Mouse (Mus musculus): ENCODE measurements around the gene Faf1. TPM values are rescaled to one million over a fixed set of nuclear protein-coding genes. Genes with fewer than 3 reads are reported as not detected.

Gene Faf1
- total and polyA plus RNA-seq, 2 experiments from 2014 or later = 33.3 to 55.2 TPM

GRCm38 (mm10) chr4:109719281-109719680, 42.9 kb downstream of the Faf1 start:
- no peak overlapping the region for H3K4me3 ChIP-seq (ENCODE audit: low read depth, low read length)
- ATAC-seq = no peak
- H3K9me3 ChIP-seq (ENCODE audit: low read length) = no peaks in the 10 kb centered on the region
- no peak for TF ChIP-seq CTCF (IDR thresholded peaks at IDR 0.05; ENCODE audit: low read depth)
- no peak overlapping the region for H3K27ac ChIP-seq (ENCODE audit: low read depth, low read length)
- H3K27me3 ChIP-seq (ENCODE audit: insufficient read depth, low read length) = no peaks in the 10 kb centered on the region
- H3K9ac ChIP-seq = no peak overlapping the region
- WGBS = 92% methylated on average over 5 of the region's 5 CpGs
- H3K4me1 ChIP-seq (ENCODE audit: insufficient read depth) = no peaks in the 10 kb centered on the region
- H3K36me3 ChIP-seq (ENCODE audit: insufficient read depth) = no peaks in the 10 kb centered on the region
- no peak overlapping the region for H3K4me2 ChIP-seq (ENCODE audit: low read depth)
- DNase-seq = no peak

DNA sequence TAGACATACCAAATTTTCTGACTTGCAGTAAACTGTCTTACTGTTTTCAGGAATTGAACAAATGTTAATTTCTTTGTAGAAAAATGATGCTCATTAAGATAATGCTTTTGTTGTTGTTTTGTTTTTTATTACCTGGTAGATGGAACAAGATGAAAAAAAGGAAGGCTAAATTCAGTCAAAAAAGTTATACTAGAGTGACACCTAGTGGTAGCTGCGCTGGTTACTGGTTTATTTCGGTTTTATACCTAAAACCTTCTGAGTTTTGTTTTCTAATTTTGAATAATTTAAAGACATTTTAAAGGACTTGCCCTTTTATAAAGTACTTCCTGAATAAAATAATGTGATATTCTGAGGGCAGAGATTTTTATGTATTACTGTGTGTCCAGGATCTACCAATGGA, 52.9 kb downstream of the Faf1 start:
- 8% methylated on average over 2 of the region's 2 CpGs for WGBS
- Histone ChIP-seq H3K27ac (ENCODE audit: low read depth, low read length) (no peak overlapping the region), H3K27me3 (ENCODE audit: insufficient read depth, low read length) (no peaks in the 10 kb centered on the region), H3K9me3 (ENCODE audit: low read length) (no peaks in the 10 kb centered on the region), H3K9ac (no peak overlapping the region), H3K4me2 (ENCODE audit: low read depth) (no peak overlapping the region), H3K36me3 (ENCODE audit: insufficient read depth) (no peaks in the 10 kb centered on the region), H3K4me1 (ENCODE audit: insufficient read depth) (no peaks in the 10 kb centered on the region), H3K4me3 (ENCODE audit: low read depth, low read length) (no peak overlapping the region)
- peak; percentile 65 for TF ChIP-seq CTCF (IDR thresholded peaks at IDR 0.05; ENCODE audit: low read depth)
- DNase-seq (peak; percentile 66), ATAC-seq (no peak)

- 54% methylated on average over 1 of the region's 1 CpGs for whole genome bisulfite sequencing
- no peaks in the 10 kb centered on the region for H3K27me3 ChIP-seq (ENCODE audit: insufficient read depth, low read length)
- DNase-seq (no peak), ATAC-seq (no peak; the same call in 1 of the 2 replicates)
- no peak overlapping the region for H3K9ac ChIP-seq
- no peaks in the 10 kb centered on the region for H3K9me3 ChIP-seq (ENCODE audit: low read length)
- H3K4me1 ChIP-seq (ENCODE audit: insufficient read depth) = no peaks in the 10 kb centered on the region
- no peak overlapping the region for H3K4me3 ChIP-seq (ENCODE audit: low read depth, low read length)
- no peak overlapping the region for H3K27ac ChIP-seq (ENCODE audit: low read depth, low read length)
- no peak overlapping the region for H3K4me2 ChIP-seq (ENCODE audit: low read depth)
- H3K36me3 ChIP-seq (ENCODE audit: insufficient read depth) = no peaks in the 10 kb centered on the region
- TF ChIP-seq CTCF (IDR thresholded peaks at IDR 0.05; ENCODE audit: low read depth) = no peak
Measured at GRCm38 (mm10) chr4:109735754-109736153, 59.4 kb downstream of the Faf1 start.

- WGBS = 63% methylated on average over 2 of the region's 2 CpGs
Measured at GRCm38 (mm10) chr4:109743984-109744383, 67.6 kb downstream of the Faf1 start.

GRCm38 (mm10) chr4:109759031-109759430, 82.6 kb downstream of the Faf1 start:
- TF ChIP-seq CTCF (IDR thresholded peaks at IDR 0.05; ENCODE audit: low read depth) = peak; percentile 75
- H3K27ac ChIP-seq (ENCODE audit: low read depth, low read length) = no peak overlapping the region
- no peaks in the 10 kb centered on the region for H3K27me3 ChIP-seq (ENCODE audit: insufficient read depth, low read length)
- no peak overlapping the region for H3K9ac ChIP-seq
- H3K9me3 ChIP-seq (ENCODE audit: low read length) = no peaks in the 10 kb centered on the region
- H3K4me1 ChIP-seq (ENCODE audit: insufficient read depth) = no peaks in the 10 kb centered on the region
- 4% methylated on average over 2 of the region's 2 CpGs for WGBS
- H3K4me3 ChIP-seq (ENCODE audit: low read depth, low read length) = no peak overlapping the region
- DNase-seq = peak; percentile 75
- H3K4me2 ChIP-seq (ENCODE audit: low read depth) = no peak overlapping the region
- ATAC-seq = peak; percentile 50; the same call in 1 of the 2 replicates
- no peaks in the 10 kb centered on the region for H3K36me3 ChIP-seq (ENCODE audit: insufficient read depth)

More at GRCm38 (mm10) chr4:109743984-109744383, 67.6 kb downstream of the Faf1 start:
- Histone ChIP-seq H3K9me3 (ENCODE audit: low read length) (no peaks in the 10 kb centered on the region), H3K27ac (ENCODE audit: low read depth, low read length) (no peak overlapping the region), H3K4me2 (ENCODE audit: low read depth) (no peak overlapping the region), H3K36me3 (ENCODE audit: insufficient read depth) (no peaks in the 10 kb centered on the region), H3K27me3 (ENCODE audit: insufficient read depth, low read length) (no peaks in the 10 kb centered on the region), H3K4me1 (ENCODE audit: insufficient read depth) (no peaks in the 10 kb centered on the region), H3K9ac (no peak overlapping the region), H3K4me3 (ENCODE audit: low read depth, low read length) (no peak overlapping the region)
- DNase-seq (no peak), ATAC-seq (no peak)
- peak; percentile 47 for TF ChIP-seq CTCF (IDR thresholded peaks at IDR 0.05; ENCODE audit: low read depth)

- 52% methylated on average over 2 of the region's 2 CpGs for WGBS
- Histone ChIP-seq H3K9ac (no peak overlapping the region), H3K27me3 (ENCODE audit: insufficient read depth, low read length) (no peaks in the 10 kb centered on the region), H3K9me3 (ENCODE audit: low read length) (no peaks in the 10 kb centered on the region), H3K36me3 (ENCODE audit: insufficient read depth) (no peaks in the 10 kb centered on the region), H3K4me1 (ENCODE audit: insufficient read depth) (no peaks in the 10 kb centered on the region), H3K27ac (ENCODE audit: low read depth, low read length) (no peak overlapping the region), H3K4me2 (ENCODE audit: low read depth) (no peak overlapping the region), H3K4me3 (ENCODE audit: low read depth, low read length) (no peak overlapping the region)
- no peak for DNase-seq
- no peak for ATAC-seq
- no peak for TF ChIP-seq CTCF (IDR thresholded peaks at IDR 0.05; ENCODE audit: low read depth)
Measured at GRCm38 (mm10) chr4:109759901-109760300, 83.5 kb downstream of the Faf1 start.

- Histone ChIP-seq H3K4me3 (ENCODE audit: low read depth, low read length) (no peak overlapping the region), H3K27ac (ENCODE audit: low read depth, low read length) (no peak overlapping the region), H3K36me3 (ENCODE audit: insufficient read depth) (no peaks in the 10 kb centered on the region), H3K27me3 (ENCODE audit: insufficient read depth, low read length) (no peaks in the 10 kb centered on the region), H3K9me3 (ENCODE audit: low read length) (no peaks in the 10 kb centered on the region), H3K4me1 (ENCODE audit: insufficient read depth) (no peaks in the 10 kb centered on the region), H3K9ac (no peak overlapping the region), H3K4me2 (ENCODE audit: low read depth) (no peak overlapping the region)
- ATAC-seq (no peak), DNase-seq (no peak)
- TF ChIP-seq CTCF (IDR thresholded peaks at IDR 0.05; ENCODE audit: low read depth) = no peak
- 52% methylated on average over 3 of the region's 3 CpGs for WGBS
Measured at GRCm38 (mm10) chr4:109760501-109760900, 84.1 kb downstream of the Faf1 start.

Measured in forebrain, postnatal 0 days (tissue).